Mouse (Mus musculus): ENCODE data around the gene Gpr179. TPM values are rescaled to one million over a fixed set of nuclear protein-coding genes. Genes with fewer than 3 reads are reported as not detected.
A peak's percentile ranks its signal among the peaks of the same experiment; 100 is the strongest.

Gene Gpr179
- polyA plus RNA-seq, 1 experiment from 2014 or later, result 0.04 TPM

GRCm38 (mm10) chr11:97302231-97302781 lies 49.6 kb downstream of the Gpr179 start:
- H3K27me3 ChIP-seq (replicated peaks), result no peaks in the 10 kb centered on the region
- H3K9me3 ChIP-seq, result no peaks in the 10 kb centered on the region
- no peak overlapping the region for H3K4me3 ChIP-seq
- 7% methylated on average over 7 of the region's 7 CpGs for WGBS
- ATAC-seq (ENCODE audit: extremely low read depth, insufficient number of reproducible peaks, low FRiP score, low TSS enrichment), result peak; percentile 49; the same call in 1 of the 2 replicates
- H3K9ac ChIP-seq, result 0 out of 2 replicates have a peak overlapping the region, but pooled peaks have one; percentile 17
- H3K36me3 ChIP-seq, result no peaks in the 10 kb centered on the region
- peak overlapping the region; percentile 86 for H3K27ac ChIP-seq (replicated peaks)
- peaks cover 33% of the 10 kb centered on the region for H3K4me1 ChIP-seq
- peak overlapping the region; percentile 39 for H3K4me2 ChIP-seq

- H3K4me3 ChIP-seq, result no peak overlapping the region
- H3K27ac ChIP-seq (replicated peaks), result peak overlapping the region; percentile 86
- WGBS, result 66% methylated on average over 16 of the region's 16 CpGs
- no peak for ATAC-seq (ENCODE audit: extremely low read depth, insufficient number of reproducible peaks, low FRiP score, low TSS enrichment)
- no peaks in the 10 kb centered on the region for H3K27me3 ChIP-seq (replicated peaks)
- no peaks in the 10 kb centered on the region for H3K36me3 ChIP-seq
- H3K4me2 ChIP-seq, result no peak overlapping the region
- no peaks in the 10 kb centered on the region for H3K9me3 ChIP-seq
- H3K4me1 ChIP-seq, result peaks cover 33% of the 10 kb centered on the region
- H3K9ac ChIP-seq, result no peak overlapping the region
Observed at GRCm38 (mm10) chr11:97301406-97301805, 50.5 kb downstream of the Gpr179 start.

- Histone ChIP-seq H3K4me1 (peaks cover 33% of the 10 kb centered on the region), H3K9ac (no peak overlapping the region), H3K36me3 (no peaks in the 10 kb centered on the region), H3K4me3 (no peak overlapping the region), H3K9me3 (no peaks in the 10 kb centered on the region), H3K27me3 (replicated peaks) (no peaks in the 10 kb centered on the region), H3K4me2 (no peak overlapping the region), H3K27ac (replicated peaks) (peak overlapping the region; percentile 61)
- ATAC-seq (ENCODE audit: extremely low read depth, insufficient number of reproducible peaks, low FRiP score, low TSS enrichment), result peak; percentile 25; the same call in 1 of the 2 replicates
- WGBS, result 45% methylated on average over 2 of the region's 2 CpGs
Observed at GRCm38 (mm10) chr11:97299939-97300338, 51.9 kb downstream of the Gpr179 start.

GRCm38 (mm10) chr11:97296542-97296941 lies 55.3 kb downstream of the Gpr179 start:
- WGBS, result 58% methylated on average over 3 of the region's 4 CpGs

GRCm38 (mm10) chr11:97292731-97293130 lies 59.1 kb downstream of the Gpr179 start:
- no peak for ATAC-seq (ENCODE audit: extremely low read depth, insufficient number of reproducible peaks, low FRiP score, low TSS enrichment)
- Histone ChIP-seq H3K4me2 (no peak overlapping the region), H3K27me3 (replicated peaks) (no peaks in the 10 kb centered on the region), H3K9ac (no peak overlapping the region), H3K4me1 (no peaks in the 10 kb centered on the region), H3K27ac (replicated peaks) (no peak overlapping the region), H3K9me3 (no peaks in the 10 kb centered on the region), H3K36me3 (no peaks in the 10 kb centered on the region), H3K4me3 (no peak overlapping the region)
- 87% methylated on average over 1 of the region's 1 CpGs for WGBS

More at GRCm38 (mm10) chr11:97296542-97296941, 55.3 kb downstream of the Gpr179 start:
- Histone ChIP-seq H3K4me3 (no peak overlapping the region), H3K27ac (replicated peaks) (no peak overlapping the region), H3K9me3 (no peaks in the 10 kb centered on the region), H3K4me1 (peaks cover 13% of the 10 kb centered on the region), H3K27me3 (replicated peaks) (no peaks in the 10 kb centered on the region), H3K9ac (no peak overlapping the region), H3K4me2 (no peak overlapping the region), H3K36me3 (no peaks in the 10 kb centered on the region)
- ATAC-seq (ENCODE audit: extremely low read depth, insufficient number of reproducible peaks, low FRiP score, low TSS enrichment), result no peak

GRCm38 (mm10) chr11:97289276-97290230 lies 62.3 kb downstream of the Gpr179 start:
- no peak for ATAC-seq (ENCODE audit: extremely low read depth, insufficient number of reproducible peaks, low FRiP score, low TSS enrichment)
- peaks cover 10% of the 10 kb centered on the region for H3K4me1 ChIP-seq
- no peaks in the 10 kb centered on the region for H3K9me3 ChIP-seq
- H3K27me3 ChIP-seq (replicated peaks), result no peaks in the 10 kb centered on the region
- WGBS, result 50% methylated on average over 12 of the region's 12 CpGs
- no peaks in the 10 kb centered on the region for H3K36me3 ChIP-seq
- no peak overlapping the region for H3K4me2 ChIP-seq
- no peak overlapping the region for H3K27ac ChIP-seq (replicated peaks)
- no peak overlapping the region for H3K9ac ChIP-seq
- no peak overlapping the region for H3K4me3 ChIP-seq

- H3K27me3 ChIP-seq (replicated peaks), result no peaks in the 10 kb centered on the region; the same call in 1 of the 2 replicates
- H3K9me3 ChIP-seq, result no peaks in the 10 kb centered on the region
- H3K4me1 ChIP-seq, result peaks cover 10% of the 10 kb centered on the region
- no peak overlapping the region for H3K9ac ChIP-seq
- ATAC-seq (ENCODE audit: extremely low read depth, insufficient number of reproducible peaks, low FRiP score, low TSS enrichment), result no peak
- H3K36me3 ChIP-seq, result no peaks in the 10 kb centered on the region
- H3K4me3 ChIP-seq, result no peak overlapping the region
- no peak overlapping the region for H3K4me2 ChIP-seq
- H3K27ac ChIP-seq (replicated peaks), result no peak overlapping the region
Observed at GRCm38 (mm10) chr11:97287643-97288042, 64.2 kb downstream of the Gpr179 start.

- WGBS, result 58% methylated on average over 6 of the region's 6 CpGs
- no peaks in the 10 kb centered on the region for H3K36me3 ChIP-seq
- ATAC-seq (ENCODE audit: extremely low read depth, insufficient number of reproducible peaks, low FRiP score, low TSS enrichment), result no peak
- H3K4me3 ChIP-seq, result no peak overlapping the region
- no peak overlapping the region for H3K4me2 ChIP-seq
- H3K9me3 ChIP-seq, result no peaks in the 10 kb centered on the region
- no peak overlapping the region for H3K27ac ChIP-seq (replicated peaks)
- H3K4me1 ChIP-seq, result peaks cover 10% of the 10 kb centered on the region
- no peaks in the 10 kb centered on the region; the same call in 1 of the 2 replicates for H3K27me3 ChIP-seq (replicated peaks)
- no peak overlapping the region for H3K9ac ChIP-seq
Observed at GRCm38 (mm10) chr11:97286973-97287372, 64.9 kb downstream of the Gpr179 start.

- 58% methylated on average over 9 of the region's 9 CpGs for WGBS
- no peaks in the 10 kb centered on the region for H3K36me3 ChIP-seq
- H3K27me3 ChIP-seq (replicated peaks), result no peaks in the 10 kb centered on the region; the same call in 1 of the 2 replicates
- peak overlapping the region; percentile 17 for H3K27ac ChIP-seq (replicated peaks)
- peaks cover 11% of the 10 kb centered on the region for H3K4me1 ChIP-seq
- no peaks in the 10 kb centered on the region for H3K9me3 ChIP-seq
- H3K9ac ChIP-seq, result no peak overlapping the region
- 0 out of 2 replicates have a peak overlapping the region, but pooled peaks have one; percentile 1 for H3K4me2 ChIP-seq
- no peak for ATAC-seq (ENCODE audit: extremely low read depth, insufficient number of reproducible peaks, low FRiP score, low TSS enrichment)
- no peak overlapping the region for H3K4me3 ChIP-seq
Observed at GRCm38 (mm10) chr11:97285852-97286775, 65.8 kb downstream of the Gpr179 start.

- H3K27ac ChIP-seq (replicated peaks), result no peak overlapping the region
- no peak overlapping the region for H3K9ac ChIP-seq
- ATAC-seq (ENCODE audit: extremely low read depth, insufficient number of reproducible peaks, low FRiP score, low TSS enrichment), result no peak
- no peaks in the 10 kb centered on the region; the same call in 1 of the 2 replicates for H3K27me3 ChIP-seq (replicated peaks)
- H3K4me2 ChIP-seq, result no peak overlapping the region
- H3K9me3 ChIP-seq, result no peaks in the 10 kb centered on the region
- 71% methylated on average over 4 of the region's 4 CpGs for WGBS
- peaks cover 15% of the 10 kb centered on the region for H3K4me1 ChIP-seq
- no peak overlapping the region for H3K4me3 ChIP-seq
- H3K36me3 ChIP-seq, result no peaks in the 10 kb centered on the region
Observed at GRCm38 (mm10) chr11:97284854-97285253, 67.0 kb downstream of the Gpr179 start.

- Histone ChIP-seq H3K27me3 (replicated peaks) (no peaks in the 10 kb centered on the region; the same call in 1 of the 2 replicates), H3K36me3 (no peaks in the 10 kb centered on the region), H3K4me3 (no peak overlapping the region), H3K4me1 (peaks cover 34% of the 10 kb centered on the region), H3K27ac (replicated peaks) (no peak overlapping the region), H3K9ac (no peak overlapping the region), H3K4me2 (no peak overlapping the region), H3K9me3 (no peaks in the 10 kb centered on the region)
- ATAC-seq (ENCODE audit: extremely low read depth, insufficient number of reproducible peaks, low FRiP score, low TSS enrichment), result no peak
- WGBS, result 84% methylated on average over 6 of the region's 6 CpGs
Observed at GRCm38 (mm10) chr11:97282179-97282578, 69.7 kb downstream of the Gpr179 start.

All from heart, embryonic 13.5 days (tissue).